Mouse (Mus musculus): ENCODE results near the gene Olfr703. TPM values are rescaled to one million over a fixed set of nuclear protein-coding genes. Genes with fewer than 3 reads are reported as not detected.

The Olfr703 gene
- polyA plus RNA-seq (2015; fragmentation: Nextera tagmentation; extraction: Ambion mirVana) = not detected in 2 replicates

DNA sequence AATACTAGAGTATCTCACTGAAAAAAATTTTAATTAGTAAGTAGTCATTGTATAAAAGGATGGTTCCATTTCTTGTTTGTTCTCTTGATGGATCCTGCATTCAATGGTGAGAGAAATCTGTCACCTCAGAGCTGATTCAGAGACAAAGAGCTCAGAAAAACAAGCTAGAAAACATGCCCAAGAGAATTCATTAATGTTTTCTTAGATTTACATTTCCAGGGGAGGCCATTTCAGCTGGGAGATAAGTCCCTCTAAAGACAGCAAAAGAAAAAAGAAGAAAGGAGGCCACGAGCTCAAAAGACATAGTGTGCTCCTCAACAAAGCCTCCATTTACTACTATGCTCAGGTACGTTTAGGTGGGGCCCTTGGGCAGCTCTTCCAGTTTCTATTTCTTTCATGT, at the start of gene Olfr703:
Olfr703 (plus strand) TSS at position 301 of the 400 bp plus-strand sequence.
- H3K36me3 ChIP-seq = no peaks in the 10 kb centered on the region
- no peaks in the 10 kb centered on the region for H3K27me3 ChIP-seq (replicated peaks)
- no peak within 1 kb of the TSS for H3K9ac ChIP-seq
- no peak within 1 kb of the TSS for H3K27ac ChIP-seq
- no peak within 1 kb of the TSS for H3K4me2 ChIP-seq (replicated peaks)
- 50% methylated on average over 2 of the region's 2 CpGs for WGBS
- H3K4me1 ChIP-seq (replicated peaks) = no peaks in the 10 kb centered on the region
- H3K9me3 ChIP-seq = no peaks in the 10 kb centered on the region
- ATAC-seq = no peak
- H3K4me3 ChIP-seq (replicated peaks) = no peak within 1 kb of the TSS

DNA sequence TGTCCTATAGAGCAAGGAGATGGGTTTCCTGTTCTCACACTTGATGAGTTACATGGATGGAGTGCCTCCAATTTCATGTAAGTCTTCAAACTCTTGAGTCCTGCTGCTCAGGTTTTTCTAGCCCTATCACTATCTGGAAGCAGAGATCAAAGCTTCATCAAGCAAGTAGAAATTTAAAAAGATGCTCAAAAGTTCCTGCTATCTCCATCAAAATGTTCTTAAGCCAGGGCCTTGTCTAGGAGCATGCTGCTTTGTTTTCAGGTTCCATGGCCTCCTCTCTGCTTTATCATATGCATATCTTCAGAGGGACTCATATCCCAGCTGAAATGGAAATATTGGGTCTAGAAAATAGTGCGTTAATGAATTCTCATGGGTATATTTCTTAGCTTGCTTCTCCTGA, 34.4 kb upstream of the Olfr703 start, which contains the start of gene Olfr700:
Olfr700 (minus strand) TSS at position 101 of the 400 bp plus-strand sequence.
- H3K27me3 ChIP-seq (replicated peaks) = no peaks in the 10 kb centered on the region
- H3K4me2 ChIP-seq (replicated peaks) = no peak within 1 kb of the TSS
- 88% methylated on average over 1 of the region's 1 CpGs for WGBS
- no peak within 1 kb of the TSS for H3K4me3 ChIP-seq (replicated peaks)
- H3K36me3 ChIP-seq = no peaks in the 10 kb centered on the region
- H3K4me1 ChIP-seq (replicated peaks) = no peaks in the 10 kb centered on the region
- ATAC-seq = no peak
- no peaks in the 10 kb centered on the region for H3K9me3 ChIP-seq
- H3K27ac ChIP-seq = no peak within 1 kb of the TSS
- no peak within 1 kb of the TSS for H3K9ac ChIP-seq

GRCm38 (mm10) chr7:106813829-106814228, 29.3 kb upstream of the Olfr703 start, which contains the start of gene Olfr701:
Gene Olfr701 (plus strand): TSS chr7:106814129.
- no peaks in the 10 kb centered on the region for H3K9me3 ChIP-seq
- no peaks in the 10 kb centered on the region for H3K27me3 ChIP-seq (replicated peaks)
- no peaks in the 10 kb centered on the region for H3K36me3 ChIP-seq
- H3K27ac ChIP-seq = no peak within 1 kb of the TSS
- ATAC-seq = no peak
- H3K4me1 ChIP-seq (replicated peaks) = no peaks in the 10 kb centered on the region
- no peak within 1 kb of the TSS for H3K9ac ChIP-seq
- WGBS = 61% methylated on average over 2 of the region's 2 CpGs
- no peak within 1 kb of the TSS for H3K4me2 ChIP-seq (replicated peaks)
- H3K4me3 ChIP-seq (replicated peaks) = no peak within 1 kb of the TSS

GRCm38 (mm10) chr7:106815775-106816174, 27.4 kb upstream of the Olfr703 start:
- no peak overlapping the region for H3K27ac ChIP-seq
- no peaks in the 10 kb centered on the region for H3K27me3 ChIP-seq (replicated peaks)
- no peaks in the 10 kb centered on the region for H3K4me1 ChIP-seq (replicated peaks)
- no peak overlapping the region for H3K4me2 ChIP-seq (replicated peaks)
- no peak for ATAC-seq
- H3K9me3 ChIP-seq = no peaks in the 10 kb centered on the region
- H3K36me3 ChIP-seq = no peaks in the 10 kb centered on the region
- no peak overlapping the region for H3K9ac ChIP-seq
- H3K4me3 ChIP-seq (replicated peaks) = no peak overlapping the region
- 29% methylated on average over 2 of the region's 2 CpGs for WGBS

DNA sequence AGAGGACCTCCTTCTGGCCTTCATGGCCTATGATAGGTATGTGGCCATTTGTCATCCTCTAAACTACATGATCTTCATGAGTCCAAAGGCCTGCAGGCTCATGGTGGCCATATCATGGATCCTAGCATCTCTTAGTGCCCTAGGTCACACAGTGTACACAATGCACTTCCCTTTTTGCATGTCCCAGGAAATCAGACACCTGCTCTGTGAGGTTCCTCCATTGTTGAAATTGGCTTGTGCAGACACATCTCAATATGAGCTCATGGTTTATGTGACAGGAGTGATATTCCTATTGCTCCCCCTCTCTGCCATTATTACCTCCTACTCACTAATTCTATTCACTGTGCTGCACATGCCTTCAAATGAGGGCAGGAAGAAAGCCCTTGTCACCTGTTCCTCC, 24.7 kb upstream of the Olfr703 start:
- no peak overlapping the region for H3K4me3 ChIP-seq (replicated peaks)
- ATAC-seq = no peak
- no peaks in the 10 kb centered on the region for H3K36me3 ChIP-seq
- H3K4me2 ChIP-seq (replicated peaks) = no peak overlapping the region
- no peak overlapping the region for H3K9ac ChIP-seq
- no peak overlapping the region for H3K27ac ChIP-seq
- no peaks in the 10 kb centered on the region for H3K27me3 ChIP-seq (replicated peaks)
- H3K9me3 ChIP-seq = no peaks in the 10 kb centered on the region
- no peaks in the 10 kb centered on the region for H3K4me1 ChIP-seq (replicated peaks)

GRCm38 (mm10) chr7:106833793-106834192, 9.4 kb upstream of the Olfr703 start, which contains the start of gene Olfr702:
Gene Olfr702 (minus strand): TSS chr7:106833893.
- Histone ChIP-seq H3K4me3 (replicated peaks) (no peak within 1 kb of the TSS), H3K4me1 (replicated peaks) (no peaks in the 10 kb centered on the region), H3K27ac (no peak within 1 kb of the TSS), H3K4me2 (replicated peaks) (no peak within 1 kb of the TSS), H3K27me3 (replicated peaks) (no peaks in the 10 kb centered on the region), H3K36me3 (no peaks in the 10 kb centered on the region), H3K9me3 (no peaks in the 10 kb centered on the region), H3K9ac (no peak within 1 kb of the TSS)
- no peak for ATAC-seq

- Histone ChIP-seq H3K36me3 (no peaks in the 10 kb centered on the region), H3K4me3 (replicated peaks) (no peak within 1 kb of the TSS), H3K4me1 (replicated peaks) (no peaks in the 10 kb centered on the region), H3K4me2 (replicated peaks) (no peak within 1 kb of the TSS), H3K27me3 (replicated peaks) (no peaks in the 10 kb centered on the region), H3K9ac (no peak within 1 kb of the TSS), H3K9me3 (no peaks in the 10 kb centered on the region), H3K27ac (no peak within 1 kb of the TSS)
- ATAC-seq = no peak
Observed at GRCm38 (mm10) chr7:106862885-106863284, 19.7 kb downstream of the Olfr703 start, which contains the start of gene Olfr704. Gene Olfr704 (plus strand): TSS chr7:106863185.

GRCm38 (mm10) chr7:106876791-106877190, 33.6 kb downstream of the Olfr703 start, which contains the start of gene Olfr705:
Gene Olfr705 (minus strand): TSS chr7:106876891.
- no peak within 1 kb of the TSS for H3K4me3 ChIP-seq (replicated peaks)
- no peak within 1 kb of the TSS for H3K27ac ChIP-seq
- WGBS = 76% methylated on average over 3 of the region's 3 CpGs
- H3K27me3 ChIP-seq (replicated peaks) = no peaks in the 10 kb centered on the region
- no peaks in the 10 kb centered on the region for H3K4me1 ChIP-seq (replicated peaks)
- no peak within 1 kb of the TSS for H3K9ac ChIP-seq
- H3K9me3 ChIP-seq = no peaks in the 10 kb centered on the region
- H3K4me2 ChIP-seq (replicated peaks) = no peak within 1 kb of the TSS
- no peak for ATAC-seq
- no peaks in the 10 kb centered on the region for H3K36me3 ChIP-seq

DNA sequence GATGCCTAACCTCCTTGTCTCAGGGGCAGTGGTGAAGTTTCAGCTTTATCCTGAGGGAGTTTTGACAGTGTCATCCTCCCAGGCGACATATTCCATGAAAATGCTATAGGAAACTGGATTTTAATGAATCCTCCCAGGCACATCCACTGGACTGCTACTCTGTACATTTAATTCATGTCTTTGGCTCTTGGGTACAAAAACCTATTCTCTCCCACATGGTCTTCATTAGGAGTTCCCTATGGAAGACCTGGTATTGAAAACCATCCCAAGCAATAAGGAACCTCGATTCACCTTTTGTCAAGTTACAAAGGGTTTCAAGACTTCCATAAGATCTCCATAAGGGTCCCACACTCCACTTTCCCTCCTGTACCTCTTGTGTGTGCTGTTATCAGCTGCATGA, 44.9 kb downstream of the Olfr703 start, which contains the start of gene Olfr706:
Olfr706 (minus strand) TSS at position 101 of the 400 bp plus-strand sequence.
- no peaks in the 10 kb centered on the region for H3K36me3 ChIP-seq
- no peaks in the 10 kb centered on the region for H3K27me3 ChIP-seq (replicated peaks)

More for the DNA sequence above, 44.9 kb downstream of the Olfr703 start, which contains the start of gene Olfr706:
- no peak within 1 kb of the TSS for H3K9ac ChIP-seq
- ATAC-seq = no peak
- H3K4me2 ChIP-seq (replicated peaks) = no peak within 1 kb of the TSS
- H3K27ac ChIP-seq = no peak within 1 kb of the TSS
- H3K9me3 ChIP-seq = no peaks in the 10 kb centered on the region
- WGBS = 82% methylated on average over 2 of the region's 2 CpGs
- no peak within 1 kb of the TSS for H3K4me3 ChIP-seq (replicated peaks)
- no peaks in the 10 kb centered on the region for H3K4me1 ChIP-seq (replicated peaks)

Other genes starting within 250 kb of the Olfr703 start
- not detected in 2 replicates for gene Olfr693, start 162.8 kb upstream of the Olfr703 start, polyA plus RNA-seq (2015; fragmentation: Nextera tagmentation; extraction: Ambion mirVana)
- not detected in 2 replicates for gene Olfr694, start 151.5 kb upstream of the Olfr703 start, polyA plus RNA-seq (2015; fragmentation: Nextera tagmentation; extraction: Ambion mirVana)
- gene Olfr695, start 127.0 kb upstream of the Olfr703 start, polyA plus RNA-seq (2015; fragmentation: Nextera tagmentation; extraction: Ambion mirVana) = not detected in 2 replicates
- not detected in 2 replicates for gene Olfr697, start 100.9 kb upstream of the Olfr703 start, polyA plus RNA-seq (2015; fragmentation: Nextera tagmentation; extraction: Ambion mirVana)
- not detected in 2 replicates for gene Olfr698, start 88.0 kb upstream of the Olfr703 start, polyA plus RNA-seq (2015; fragmentation: Nextera tagmentation; extraction: Ambion mirVana)
- gene Olfr699, start 50.2 kb upstream of the Olfr703 start, polyA plus RNA-seq (2015; fragmentation: Nextera tagmentation; extraction: Ambion mirVana) = not detected in 2 replicates
- gene Olfr700, start 34.5 kb upstream of the Olfr703 start, polyA plus RNA-seq (2015; fragmentation: Nextera tagmentation; extraction: Ambion mirVana) = not detected in 2 replicates
- gene Olfr701, start 29.2 kb upstream of the Olfr703 start, polyA plus RNA-seq (2015; fragmentation: Nextera tagmentation; extraction: Ambion mirVana) = not detected in 2 replicates
- not detected in 2 replicates for gene Olfr702, start 9.5 kb upstream of the Olfr703 start, polyA plus RNA-seq (2015; fragmentation: Nextera tagmentation; extraction: Ambion mirVana)
- not detected in 2 replicates for gene Olfr704, start 19.8 kb downstream of the Olfr703 start, polyA plus RNA-seq (2015; fragmentation: Nextera tagmentation; extraction: Ambion mirVana)
- not detected in 2 replicates for gene Olfr705, start 33.5 kb downstream of the Olfr703 start, polyA plus RNA-seq (2015; fragmentation: Nextera tagmentation; extraction: Ambion mirVana)
- gene Olfr706, start 44.8 kb downstream of the Olfr703 start, polyA plus RNA-seq (2015; fragmentation: Nextera tagmentation; extraction: Ambion mirVana) = not detected in 2 replicates
- not detected in 2 replicates for gene Olfr707, start 57.9 kb downstream of the Olfr703 start, polyA plus RNA-seq (2015; fragmentation: Nextera tagmentation; extraction: Ambion mirVana)
- gene Olfr1532-ps1, start 64.6 kb downstream of the Olfr703 start, polyA plus RNA-seq (2015; fragmentation: Nextera tagmentation; extraction: Ambion mirVana) = not detected in 2 replicates
- gene Olfr709-ps1, start 88.9 kb downstream of the Olfr703 start, polyA plus RNA-seq (2015; fragmentation: Nextera tagmentation; extraction: Ambion mirVana) = not detected in 2 replicates
- not detected in 2 replicates for gene Olfr710, start 105.0 kb downstream of the Olfr703 start, polyA plus RNA-seq (2015; fragmentation: Nextera tagmentation; extraction: Ambion mirVana)
- gene Olfr6, start 120.6 kb downstream of the Olfr703 start, polyA plus RNA-seq (2015; fragmentation: Nextera tagmentation; extraction: Ambion mirVana) = not detected in 2 replicates
- gene Olfr711, start 132.1 kb downstream of the Olfr703 start, polyA plus RNA-seq (2015; fragmentation: Nextera tagmentation; extraction: Ambion mirVana) = not detected in 2 replicates
- not detected in 2 replicates for gene Olfr2, start 162.7 kb downstream of the Olfr703 start, polyA plus RNA-seq (2015; fragmentation: Nextera tagmentation; extraction: Ambion mirVana)
- not detected in 2 replicates for gene Olfr713, start 187.8 kb downstream of the Olfr703 start, polyA plus RNA-seq (2015; fragmentation: Nextera tagmentation; extraction: Ambion mirVana)
- not detected in 2 replicates for gene Olfr714, start 227.6 kb downstream of the Olfr703 start, polyA plus RNA-seq (2015; fragmentation: Nextera tagmentation; extraction: Ambion mirVana)
- gene Olfr17, start 249.9 kb downstream of the Olfr703 start, polyA plus RNA-seq (2015; fragmentation: Nextera tagmentation; extraction: Ambion mirVana) = not detected in 2 replicates

Measured in intestine, embryonic 15.5 days (tissue).